Mouse (Mus musculus): ENCODE data around the gene Sec14l1. TPM values are rescaled to one million over a fixed set of nuclear protein-coding genes. Genes with fewer than 3 reads are reported as not detected.
A peak's percentile ranks its signal among the peaks of the same experiment; 100 is the strongest.

Sec14l1 gene
- polyA plus RNA-seq, 1 experiment, result 22.8 TPM

DNA sequence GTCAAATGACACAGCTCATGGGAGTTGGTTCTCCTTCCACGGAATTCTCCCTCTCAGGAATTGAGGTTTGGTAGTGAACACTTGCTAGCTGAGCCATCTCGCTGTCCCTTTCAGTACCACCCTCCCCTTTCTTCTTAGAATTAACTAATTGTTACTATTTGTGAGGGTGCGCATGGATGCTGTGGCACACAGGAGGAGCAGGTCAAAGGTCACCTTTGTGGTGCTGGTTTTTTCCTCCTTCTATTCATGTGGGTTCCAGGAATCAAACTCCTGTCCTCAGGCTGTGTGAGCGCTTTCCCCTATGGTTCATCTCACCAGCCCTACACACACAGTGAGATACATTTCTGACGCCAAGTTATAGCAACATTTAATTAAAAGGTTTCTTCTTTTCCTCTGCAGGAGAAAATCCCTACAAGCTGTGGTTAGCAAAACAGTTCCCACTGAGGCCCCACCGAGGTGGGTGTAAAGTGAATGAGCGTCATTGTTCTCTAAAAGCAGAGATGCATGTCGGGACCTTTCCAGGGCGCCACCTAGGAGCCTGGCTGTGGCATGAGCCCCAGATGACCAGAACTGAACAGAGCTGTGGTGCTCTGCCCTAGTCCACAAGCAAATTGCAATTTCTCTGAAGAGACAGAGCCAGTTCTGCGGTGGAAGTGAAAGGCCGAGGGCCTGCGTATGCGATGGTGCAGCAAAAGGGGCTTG lies 8.2 kb upstream of the Sec14l1 start:
- H3K27ac ChIP-seq (ENCODE audit: control insufficient read depth, insufficient read depth, low read depth, low read length, poor library complexity), result no peak overlapping the region
- H3K4me1 ChIP-seq (ENCODE audit: control insufficient read depth, insufficient read depth, low read length), result peaks cover 7% of the 10 kb centered on the region
- WGBS, result 67% methylated on average over 13 of the region's 13 CpGs
- TF ChIP-seq CTCF (IDR thresholded peaks at IDR 0.05; ENCODE audit: control insufficient read depth, insufficient read depth, low read length) (no peak), POLR2A (IDR thresholded peaks at IDR 0.05; ENCODE audit: borderline replicate concordance, control insufficient read depth, low read depth, low read length) (no peak)
- no peak overlapping the region for H3K4me3 ChIP-seq (replicated peaks; ENCODE audit: control insufficient read depth, low read depth, low read length)

DNA sequence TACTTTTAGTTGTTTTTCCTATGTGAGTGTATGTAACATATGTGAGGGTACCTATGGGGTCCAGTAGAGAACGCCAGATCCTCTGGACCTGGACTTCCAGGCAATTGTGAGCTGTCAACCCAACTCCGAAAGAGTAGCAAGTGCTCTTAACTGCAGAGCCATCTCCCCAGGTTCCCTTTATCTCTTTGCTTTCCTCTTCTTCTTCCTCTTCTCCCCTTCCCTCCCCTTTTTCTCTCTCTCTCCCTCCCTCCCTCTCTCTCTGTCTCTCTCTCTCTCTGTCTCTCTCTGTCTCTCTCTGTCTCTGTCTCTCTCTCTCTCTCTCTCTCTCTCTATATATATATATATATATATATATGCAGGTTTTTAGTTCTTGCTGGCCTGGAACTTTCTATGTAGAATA lies 7.1 kb upstream of the Sec14l1 start:
- H3K27ac ChIP-seq (ENCODE audit: control insufficient read depth, insufficient read depth, low read depth, low read length, poor library complexity), result no peak overlapping the region
- H3K4me3 ChIP-seq (replicated peaks; ENCODE audit: control insufficient read depth, low read depth, low read length), result no peak overlapping the region
- no peak for TF ChIP-seq POLR2A (IDR thresholded peaks at IDR 0.05; ENCODE audit: borderline replicate concordance, control insufficient read depth, low read depth, low read length)
- TF ChIP-seq CTCF (IDR thresholded peaks at IDR 0.05; ENCODE audit: control insufficient read depth, insufficient read depth, low read length), result no peak
- H3K4me1 ChIP-seq (ENCODE audit: control insufficient read depth, insufficient read depth, low read length), result peaks cover 4% of the 10 kb centered on the region
- WGBS, result 54% methylated on average over 2 of the region's 2 CpGs

GRCm38 (mm10) chr11:117108595-117108994 lies 6.4 kb upstream of the Sec14l1 start:
- H3K4me3 ChIP-seq (replicated peaks; ENCODE audit: control insufficient read depth, low read depth, low read length), result no peak overlapping the region
- TF ChIP-seq CTCF (IDR thresholded peaks at IDR 0.05; ENCODE audit: control insufficient read depth, insufficient read depth, low read length) (no peak), POLR2A (IDR thresholded peaks at IDR 0.05; ENCODE audit: borderline replicate concordance, control insufficient read depth, low read depth, low read length) (no peak)
- peak overlapping the region; percentile 88 for H3K27ac ChIP-seq (ENCODE audit: control insufficient read depth, insufficient read depth, low read depth, low read length, poor library complexity)
- peaks cover 6% of the 10 kb centered on the region for H3K4me1 ChIP-seq (ENCODE audit: control insufficient read depth, insufficient read depth, low read length)
- WGBS, result 45% methylated on average over 9 of the region's 9 CpGs

DNA sequence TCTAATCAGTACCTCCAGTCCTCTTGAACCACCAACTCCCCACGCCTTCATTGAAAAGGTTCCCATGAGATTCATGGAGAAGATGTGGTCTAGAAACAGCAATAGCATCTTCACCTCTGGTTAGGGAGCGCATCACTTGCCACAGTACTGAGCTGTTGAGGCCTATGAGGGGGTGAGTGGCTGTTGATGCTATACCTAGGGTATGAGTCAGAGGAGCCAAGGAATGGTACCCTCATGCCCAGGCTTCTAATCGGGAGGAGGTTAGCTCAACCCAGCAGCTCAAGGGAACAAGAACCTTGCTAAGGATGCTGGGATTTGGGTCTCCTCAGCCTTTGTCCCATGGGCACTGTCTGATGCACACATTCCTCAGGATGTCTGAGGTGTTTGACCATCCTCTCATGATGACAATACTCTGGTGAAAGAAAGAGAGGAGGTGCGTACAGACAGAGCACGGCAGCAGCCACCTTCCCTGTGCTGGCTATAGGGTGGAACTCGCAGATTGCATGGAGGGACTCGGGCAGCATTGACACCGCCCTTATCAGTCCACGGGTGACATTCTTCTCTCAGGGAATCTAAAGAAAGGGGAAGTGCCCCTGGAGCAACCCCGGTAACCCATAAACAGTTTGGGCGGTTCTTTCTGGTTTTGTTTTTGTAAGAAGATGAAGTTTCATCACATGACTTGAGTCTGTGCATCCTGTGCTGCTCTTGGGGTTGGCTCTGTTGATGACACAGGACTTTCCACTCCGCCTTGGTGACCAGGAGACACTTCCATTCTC lies 5.6 kb upstream of the Sec14l1 start:
- TF ChIP-seq CTCF (IDR thresholded peaks at IDR 0.05; ENCODE audit: control insufficient read depth, insufficient read depth, low read length), result peak; percentile 9; the same call in 1 of the 2 replicates
- TF ChIP-seq POLR2A (IDR thresholded peaks at IDR 0.05; ENCODE audit: borderline replicate concordance, control insufficient read depth, low read depth, low read length), result no peak
- WGBS, result 21% methylated on average over 12 of the region's 12 CpGs
- H3K27ac ChIP-seq (ENCODE audit: control insufficient read depth, insufficient read depth, low read depth, low read length, poor library complexity), result peak overlapping the region; percentile 88
- H3K4me1 ChIP-seq (ENCODE audit: control insufficient read depth, insufficient read depth, low read length), result peaks cover 6% of the 10 kb centered on the region
- H3K4me3 ChIP-seq (replicated peaks; ENCODE audit: control insufficient read depth, low read depth, low read length), result peak overlapping the region; percentile 14

GRCm38 (mm10) chr11:117111967-117112648 lies 2.9 kb upstream of the Sec14l1 start:
- TF ChIP-seq POLR2A (IDR thresholded peaks at IDR 0.05; ENCODE audit: borderline replicate concordance, control insufficient read depth, low read depth, low read length) (no peak), CTCF (IDR thresholded peaks at IDR 0.05; ENCODE audit: control insufficient read depth, insufficient read depth, low read length) (no peak)
- 81% methylated on average over 11 of the region's 11 CpGs for WGBS
- Histone ChIP-seq H3K4me3 (replicated peaks; ENCODE audit: control insufficient read depth, low read depth, low read length) (no peak overlapping the region), H3K27ac (ENCODE audit: control insufficient read depth, insufficient read depth, low read depth, low read length, poor library complexity) (no peak overlapping the region), H3K4me1 (ENCODE audit: control insufficient read depth, insufficient read depth, low read length) (peaks cover 6% of the 10 kb centered on the region)

- H3K4me3 ChIP-seq (replicated peaks; ENCODE audit: control insufficient read depth, low read depth, low read length), result no peak overlapping the region
- peaks cover 8% of the 10 kb centered on the region for H3K4me1 ChIP-seq (ENCODE audit: control insufficient read depth, insufficient read depth, low read length)
- 40% methylated on average over 3 of the region's 3 CpGs for WGBS
- no peak overlapping the region for H3K27ac ChIP-seq (ENCODE audit: control insufficient read depth, insufficient read depth, low read depth, low read length, poor library complexity)
- no peak for TF ChIP-seq POLR2A (IDR thresholded peaks at IDR 0.05; ENCODE audit: borderline replicate concordance, control insufficient read depth, low read depth, low read length)
- no peak for TF ChIP-seq CTCF (IDR thresholded peaks at IDR 0.05; ENCODE audit: control insufficient read depth, insufficient read depth, low read length)
Observed at GRCm38 (mm10) chr11:117112649-117113051, 2.3 kb upstream of the Sec14l1 start.

DNA sequence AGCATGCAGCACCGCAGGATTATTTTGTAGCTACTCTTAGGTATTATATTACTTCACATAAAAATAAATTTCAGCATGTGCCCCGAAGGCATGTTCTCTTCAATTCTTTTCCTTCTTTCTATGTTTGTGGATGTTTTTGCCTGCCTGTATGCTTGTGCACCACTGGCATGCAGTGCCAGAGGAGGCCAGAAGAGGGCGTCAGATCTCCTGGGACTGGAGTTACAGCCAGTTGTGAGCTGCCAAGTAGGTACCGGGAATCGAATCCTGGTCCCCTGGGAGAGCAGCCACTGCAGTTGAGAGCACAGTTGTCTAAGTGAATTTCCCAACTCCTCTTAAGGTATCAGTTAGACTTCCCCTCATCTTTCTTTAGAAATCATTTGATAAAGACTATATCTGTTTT lies 1.6 kb upstream of the Sec14l1 start:
- 86% methylated on average over 5 of the region's 5 CpGs for WGBS
- Histone ChIP-seq H3K4me3 (replicated peaks; ENCODE audit: control insufficient read depth, low read depth, low read length) (no peak overlapping the region), H3K27ac (ENCODE audit: control insufficient read depth, insufficient read depth, low read depth, low read length, poor library complexity) (no peak overlapping the region), H3K4me1 (ENCODE audit: control insufficient read depth, insufficient read depth, low read length) (peaks cover 10% of the 10 kb centered on the region)
- no peak for TF ChIP-seq POLR2A (IDR thresholded peaks at IDR 0.05; ENCODE audit: borderline replicate concordance, control insufficient read depth, low read depth, low read length)
- TF ChIP-seq CTCF (IDR thresholded peaks at IDR 0.05; ENCODE audit: control insufficient read depth, insufficient read depth, low read length), result peak; percentile 20; the same call in 1 of the 2 replicates

- 42% methylated on average over 13 of the region's 13 CpGs for WGBS
Observed at GRCm38 (mm10) chr11:117114231-117114591, 757 bp upstream of the Sec14l1 start.

More at GRCm38 (mm10) chr11:117114231-117114591, 757 bp upstream of the Sec14l1 start:
- TF ChIP-seq CTCF (IDR thresholded peaks at IDR 0.05; ENCODE audit: control insufficient read depth, insufficient read depth, low read length) (no peak), POLR2A (IDR thresholded peaks at IDR 0.05; ENCODE audit: borderline replicate concordance, control insufficient read depth, low read depth, low read length) (no peak)
- Histone ChIP-seq H3K4me3 (replicated peaks; ENCODE audit: control insufficient read depth, low read depth, low read length) (peak overlapping the region; percentile 82), H3K4me1 (ENCODE audit: control insufficient read depth, insufficient read depth, low read length) (peaks cover 9% of the 10 kb centered on the region), H3K27ac (ENCODE audit: control insufficient read depth, insufficient read depth, low read depth, low read length, poor library complexity) (peak overlapping the region; percentile 99)
